Mouse (Mus musculus): Measurements from ENCODE around the gene Usp34. TPM values are rescaled to one million over a fixed set of nuclear protein-coding genes. Genes with fewer than 3 reads are reported as not detected.
"Not testable (repeated sequence)": the region's sequence is repeated elsewhere in the genome, so short reads cannot be mapped to it uniquely, and the experiment has no call there.

Gene Usp34
- total and polyA plus RNA-seq, 2 experiments from 2014 or later: 11.4 to 42.7 TPM

DNA sequence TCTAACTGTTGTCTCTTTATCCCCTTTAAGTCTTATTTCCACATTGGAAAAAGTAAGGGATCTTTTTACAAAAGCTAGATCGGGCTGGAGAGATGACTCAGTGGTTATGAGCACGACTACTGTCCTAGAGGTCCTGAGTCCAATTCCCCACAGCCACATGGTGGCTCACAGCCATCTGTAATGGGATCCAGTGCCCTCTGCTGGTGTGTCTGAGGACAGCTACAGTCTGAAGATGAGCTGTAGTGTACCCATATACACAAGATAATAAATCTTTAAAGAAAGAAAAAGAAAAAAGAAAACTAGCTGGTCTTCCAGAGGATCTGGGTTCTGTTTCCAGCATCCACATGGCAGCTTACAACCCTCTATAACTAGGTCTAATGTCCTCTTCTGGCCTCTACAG lies 123.3 kb downstream of the Usp34 start:
- Histone ChIP-seq H3K27ac (ENCODE audit: low read depth) (no peak overlapping the region), H3K27me3 (ENCODE audit: control insufficient read depth, insufficient read depth, low read length) (no peaks in the 10 kb centered on the region), H3K4me3 (ENCODE audit: low read depth, low read length) (no peak overlapping the region), H3K4me1 (ENCODE audit: control insufficient read depth, insufficient read depth) (no peaks in the 10 kb centered on the region), H3K36me3 (replicated peaks; ENCODE audit: control insufficient read depth, insufficient read depth, low read length) (peaks cover 76% of the 10 kb centered on the region), H3K9me3 (replicated peaks; ENCODE audit: control insufficient read depth, low read length) (no peaks in the 10 kb centered on the region), H3K9ac (replicated peaks; ENCODE audit: low read depth, low read length) (no peak overlapping the region), H3K4me2 (ENCODE audit: low read depth, low read length) (no peak overlapping the region)
- 94% methylated on average over 2 of the region's 2 CpGs for whole genome bisulfite sequencing
- ATAC-seq (ENCODE audit: insufficient read depth, low read depth) (no peak), DNase-seq (ENCODE audit: low spot score) (no peak)
- TF ChIP-seq CTCF (IDR thresholded peaks at IDR 0.05; ENCODE audit: low read depth) (no peak), EP300 (IDR thresholded peaks at IDR 0.05; ENCODE audit: low read depth) (no peak)

DNA sequence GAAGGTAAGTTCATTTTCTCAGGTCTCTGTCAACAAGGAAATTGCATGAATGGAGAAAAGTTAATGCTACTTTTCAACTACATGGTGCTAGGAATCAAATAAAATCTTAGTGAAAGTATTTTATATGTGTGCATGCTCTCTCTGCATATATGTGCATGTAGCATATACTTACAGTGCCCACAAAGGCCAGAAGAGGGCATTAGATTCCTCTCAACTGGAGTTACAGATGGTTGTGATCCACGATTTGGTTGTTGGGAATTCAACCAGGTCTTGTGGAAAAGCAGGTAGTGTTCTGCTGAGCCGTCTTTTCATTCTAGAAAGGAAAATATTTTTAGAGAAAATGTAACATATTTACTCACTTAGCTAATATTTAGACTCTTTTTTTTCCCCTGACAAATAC lies 129.4 kb downstream of the Usp34 start:
- Histone ChIP-seq H3K27me3 (ENCODE audit: control insufficient read depth, insufficient read depth, low read length) (no peaks in the 10 kb centered on the region), H3K4me1 (ENCODE audit: control insufficient read depth, insufficient read depth) (no peaks in the 10 kb centered on the region), H3K9me3 (replicated peaks; ENCODE audit: control insufficient read depth, low read length) (no peaks in the 10 kb centered on the region), H3K4me3 (ENCODE audit: low read depth, low read length) (no peak overlapping the region), H3K4me2 (ENCODE audit: low read depth, low read length) (no peak overlapping the region), H3K9ac (replicated peaks; ENCODE audit: low read depth, low read length) (no peak overlapping the region), H3K36me3 (replicated peaks; ENCODE audit: control insufficient read depth, insufficient read depth, low read length) (peaks cover 79% of the 10 kb centered on the region), H3K27ac (ENCODE audit: low read depth) (no peak overlapping the region)
- DNase-seq (ENCODE audit: low spot score) (no peak), ATAC-seq (ENCODE audit: insufficient read depth, low read depth) (no peak)
- WGBS: 79% methylated on average over 2 of the region's 2 CpGs
- TF ChIP-seq CTCF (IDR thresholded peaks at IDR 0.05; ENCODE audit: low read depth): peak; percentile 15; the same call in 1 of the 2 replicates
- TF ChIP-seq EP300 (IDR thresholded peaks at IDR 0.05; ENCODE audit: low read depth): no peak

DNA sequence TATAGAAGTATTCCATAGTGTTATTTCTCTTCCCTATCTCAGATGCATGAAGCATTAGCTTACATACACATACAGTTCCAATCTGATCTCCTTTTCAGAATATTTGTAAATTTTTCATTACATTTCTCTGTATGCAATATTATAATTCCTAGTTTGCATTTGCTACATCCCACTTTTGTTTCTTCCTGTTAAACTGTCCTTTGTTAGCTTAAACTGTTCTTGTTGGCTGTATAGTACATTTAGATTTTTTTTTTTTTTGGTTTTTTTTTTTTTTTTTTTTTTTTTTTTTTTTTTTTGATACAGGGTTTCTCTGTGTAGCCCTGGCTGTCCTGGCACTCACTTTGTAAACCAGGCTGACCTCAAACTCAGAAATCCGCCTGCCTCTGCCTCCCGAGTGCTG lies 159.2 kb downstream of the Usp34 start:
- ATAC-seq (ENCODE audit: insufficient read depth, low read depth); H3K4me1 ChIP-seq (ENCODE audit: control insufficient read depth, insufficient read depth); H3K9me3 ChIP-seq (replicated peaks; ENCODE audit: control insufficient read depth, low read length); H3K27me3 ChIP-seq (ENCODE audit: control insufficient read depth, insufficient read depth, low read length); H3K4me2 ChIP-seq (ENCODE audit: low read depth, low read length); H3K4me3 ChIP-seq (ENCODE audit: low read depth, low read length); DNase-seq (ENCODE audit: low spot score); H3K27ac ChIP-seq (ENCODE audit: low read depth); H3K9ac ChIP-seq (replicated peaks; ENCODE audit: low read depth, low read length): not testable (repeated sequence)
- peaks cover 55% of the 10 kb centered on the region for H3K36me3 ChIP-seq (replicated peaks; ENCODE audit: control insufficient read depth, insufficient read depth, low read length)
- WGBS: 97% methylated on average over 2 of the region's 2 CpGs

DNA sequence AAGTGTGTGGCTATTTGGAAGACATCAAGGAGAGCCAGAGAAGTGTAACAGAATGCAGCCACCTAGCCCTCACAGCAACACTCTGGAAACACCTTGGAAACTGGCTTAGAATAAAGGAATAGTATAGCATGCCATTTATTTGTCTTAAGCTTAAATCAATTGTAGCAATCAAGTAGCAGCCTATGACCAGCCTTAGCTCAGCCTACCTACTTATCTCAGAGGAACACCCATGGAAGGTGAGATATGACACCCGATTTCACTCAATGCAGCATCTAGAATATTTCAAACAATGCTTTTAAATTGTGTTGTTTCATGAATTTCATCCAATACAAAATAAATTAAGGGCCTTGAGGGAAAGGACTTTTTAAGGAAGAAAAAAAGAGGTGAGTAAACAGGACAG lies 183.3 kb downstream of the Usp34 start:
- H3K27me3 ChIP-seq (ENCODE audit: control insufficient read depth, insufficient read depth, low read length): no peaks in the 10 kb centered on the region
- H3K36me3 ChIP-seq (replicated peaks; ENCODE audit: control insufficient read depth, insufficient read depth, low read length): peaks cover 89% of the 10 kb centered on the region
- no peak for TF ChIP-seq EP300 (IDR thresholded peaks at IDR 0.05; ENCODE audit: low read depth)
- TF ChIP-seq CTCF (IDR thresholded peaks at IDR 0.05; ENCODE audit: low read depth): no peak
- H3K27ac ChIP-seq (ENCODE audit: low read depth): no peak overlapping the region
- 71% methylated on average over 1 of the region's 1 CpGs for WGBS
- H3K4me1 ChIP-seq (ENCODE audit: control insufficient read depth, insufficient read depth): no peaks in the 10 kb centered on the region
- no peaks in the 10 kb centered on the region for H3K9me3 ChIP-seq (replicated peaks; ENCODE audit: control insufficient read depth, low read length)
- H3K9ac ChIP-seq (replicated peaks; ENCODE audit: low read depth, low read length): no peak overlapping the region
- H3K4me2 ChIP-seq (ENCODE audit: low read depth, low read length): no peak overlapping the region
- no peak overlapping the region for H3K4me3 ChIP-seq (ENCODE audit: low read depth, low read length)
- ATAC-seq (ENCODE audit: insufficient read depth, low read depth): no peak
- no peak for DNase-seq (ENCODE audit: low spot score)

DNA sequence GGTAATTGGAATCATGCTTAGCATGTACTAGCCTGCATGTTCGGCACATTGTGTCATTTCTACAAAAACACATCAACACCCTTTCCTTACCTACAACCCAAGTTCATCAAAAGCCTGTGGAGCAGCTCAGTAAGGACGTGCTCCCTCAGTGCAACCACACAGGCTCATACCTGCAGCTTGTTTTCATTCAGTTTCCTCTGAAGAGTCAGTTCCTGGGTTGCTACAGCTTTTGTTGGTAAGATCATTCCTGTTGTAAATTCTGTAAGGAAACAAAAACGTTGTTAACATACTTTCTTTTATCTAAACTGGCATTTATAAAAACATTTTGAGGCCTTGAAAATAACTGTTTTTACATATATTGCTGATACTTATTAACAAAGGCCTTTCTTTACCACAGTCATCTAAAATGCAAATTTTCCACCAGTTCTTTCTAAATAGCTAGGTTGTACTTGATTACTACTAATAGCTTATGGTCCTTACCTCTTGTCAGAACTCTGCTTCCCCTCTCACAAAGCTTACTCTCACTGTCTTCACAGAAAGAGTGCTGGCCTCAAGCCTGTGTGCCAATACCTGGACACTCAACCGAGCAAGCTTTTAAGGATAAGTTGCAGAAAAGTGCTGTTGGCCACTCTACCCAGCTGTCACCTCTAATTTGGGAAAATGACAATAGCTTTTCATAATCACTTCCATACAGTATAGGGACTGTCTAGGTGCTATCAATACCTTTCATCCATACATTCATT lies 185.5 kb downstream of the Usp34 start:
- 88% methylated on average over 4 of the region's 4 CpGs for WGBS

DNA sequence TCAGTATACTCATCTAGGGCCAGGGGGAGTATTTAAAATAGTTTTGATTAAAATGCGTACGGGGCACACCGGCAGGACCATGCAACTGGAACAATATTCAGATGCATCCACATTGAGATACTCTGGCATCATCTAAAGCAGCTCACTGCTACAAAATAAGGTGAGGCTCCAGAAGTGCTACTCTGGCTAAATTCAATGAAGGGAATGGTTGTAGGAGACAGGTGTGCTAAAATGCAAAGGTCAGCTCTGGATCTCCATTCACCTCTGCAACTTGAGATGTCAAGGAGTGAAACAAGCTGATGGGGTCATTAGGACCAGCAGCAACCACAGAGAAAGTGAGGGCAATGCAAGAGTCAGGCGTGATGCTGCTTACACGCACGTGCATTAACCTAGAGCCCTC lies 188.5 kb downstream of the Usp34 start:
- ATAC-seq (ENCODE audit: insufficient read depth, low read depth) (no peak), DNase-seq (ENCODE audit: low spot score) (no peak)
- Histone ChIP-seq H3K9ac (replicated peaks; ENCODE audit: low read depth, low read length) (no peak overlapping the region), H3K4me2 (ENCODE audit: low read depth, low read length) (no peak overlapping the region), H3K36me3 (replicated peaks; ENCODE audit: control insufficient read depth, insufficient read depth, low read length) (peaks cover 43% of the 10 kb centered on the region), H3K4me1 (ENCODE audit: control insufficient read depth, insufficient read depth) (peaks cover 14% of the 10 kb centered on the region), H3K27me3 (ENCODE audit: control insufficient read depth, insufficient read depth, low read length) (no peaks in the 10 kb centered on the region), H3K4me3 (ENCODE audit: low read depth, low read length) (no peak overlapping the region), H3K9me3 (replicated peaks; ENCODE audit: control insufficient read depth, low read length) (no peaks in the 10 kb centered on the region), H3K27ac (ENCODE audit: low read depth) (no peak overlapping the region)
- TF ChIP-seq CTCF (IDR thresholded peaks at IDR 0.05; ENCODE audit: low read depth) (no peak), EP300 (IDR thresholded peaks at IDR 0.05; ENCODE audit: low read depth) (no peak)
- 89% methylated on average over 6 of the region's 6 CpGs for WGBS

More for the DNA sequence above, 185.5 kb downstream of the Usp34 start:
- ATAC-seq (ENCODE audit: insufficient read depth, low read depth) (no peak), DNase-seq (ENCODE audit: low spot score) (no peak)
- Histone ChIP-seq H3K9me3 (replicated peaks; ENCODE audit: control insufficient read depth, low read length) (no peaks in the 10 kb centered on the region), H3K27me3 (ENCODE audit: control insufficient read depth, insufficient read depth, low read length) (no peaks in the 10 kb centered on the region), H3K36me3 (replicated peaks; ENCODE audit: control insufficient read depth, insufficient read depth, low read length) (peaks cover 73% of the 10 kb centered on the region), H3K27ac (ENCODE audit: low read depth) (no peak overlapping the region), H3K4me2 (ENCODE audit: low read depth, low read length) (no peak overlapping the region), H3K4me1 (ENCODE audit: control insufficient read depth, insufficient read depth) (peaks cover 14% of the 10 kb centered on the region), H3K4me3 (ENCODE audit: low read depth, low read length) (no peak overlapping the region), H3K9ac (replicated peaks; ENCODE audit: low read depth, low read length) (no peak overlapping the region)
- no peak for TF ChIP-seq CTCF (IDR thresholded peaks at IDR 0.05; ENCODE audit: low read depth)
- TF ChIP-seq EP300 (IDR thresholded peaks at IDR 0.05; ENCODE audit: low read depth): no peak

All from heart, postnatal 0 days (tissue).